In genomic region chr6:39131480-39131879, GRCm38 (mm10) we compare ENCODE assay signal across 23 mouse cellular contexts. TPM values are rescaled to one million over a fixed set of nuclear protein-coding genes. Genes with fewer than 3 reads are reported as not detected.
A peak's percentile ranks its signal among the peaks of the same experiment; 100 is the strongest.
DNase-seq lines count a peak whose midpoint lies in the region; TF ChIP-seq lines count a peak whose summit lies in the region.
"Had no signal": no experiment of that assay in that cellular context is flagged by ENCODE, and none has a peak within 500 bp of the region (broad histone marks: within the 10 kb centered on the region; RNA-seq: fewer than 3 reads in every experiment).

No protein-coding gene starts in this region.

- TF ChIP-seq CTCF in E14TG2a.4 (conservative IDR thresholded peaks at IDR 0.05; ENCODE audit: low read length) (no peak), ES-Bruce4 (IDR thresholded peaks at IDR 0.05; ENCODE audit: low read depth, low read length) (no peak)

- DNase-seq in ES-E14 (ENCODE audit: low read depth, low spot score) (no peak), R1 (ENCODE audit: low read depth, low spot score) (peak; percentile 95)
- no peak for DNase-seq in right cerebral cortex, postnatal 36 days (ENCODE audit: low spot score in 2 of 2)
- no peak for DNase-seq in cerebellum, adult 11-12 months
- DNase-seq in neural tube, embryonic 10.5 days (ENCODE audit: extremely low spot score, low spot score) = no peak
- DNase-seq in heart, postnatal 36 days = no peak
- DNase-seq: adrenal gland, adult 8-10 months; adrenal gland, postnatal 14 days; adrenal gland, postnatal 36 days; cerebellum, adult 18-20 months; cerebellum, adult 8-10 months; cerebellum, adult 9-11 months; cerebellum, postnatal 14 days; cerebellum, postnatal 36 days; embryo, embryonic 11 days had no signal

- intact Hi-C loops in heart, postnatal 36 days (cut with DNase I) = no loop called here

- H3K36me3 ChIP-seq in E14TG2a.4 (ENCODE audit: insufficient read depth, low read length) (peaks cover 19% of the 10 kb centered on the region), ES-Bruce4 (ENCODE audit: control insufficient read depth, insufficient read depth, low read length, poor library complexity, severe bottlenecking) (0 out of 2 replicates have a peak, but pooled peaks cover 2% of the 10 kb centered on the region), ES-E14 (ENCODE audit: control insufficient read depth, insufficient read depth, low read length, poor library complexity, severe bottlenecking) (peaks cover 2% of the 10 kb centered on the region; the same call in 1 of the 2 replicates)

- no peak overlapping the region for H3K9ac ChIP-seq in ES-Bruce4 (ENCODE audit: low read depth, poor library complexity, severe bottlenecking)
- H3K9ac ChIP-seq in ES-E14 (ENCODE audit: insufficient read depth, low read depth, low read length, poor library complexity, severe bottlenecking) = no peak overlapping the region
- H3K9ac ChIP-seq: embryonic facial prominence, embryonic 13.5 days; embryonic facial prominence, embryonic 15.5 days; forebrain, embryonic 12.5 days had no signal

- H3K27ac ChIP-seq in ES-Bruce4 (ENCODE audit: insufficient read depth, low read length) (peak overlapping the region; percentile 78), ES-E14 (ENCODE audit: insufficient read depth, low read depth, low read length, poor library complexity, severe bottlenecking) (peak overlapping the region; percentile 82; the same call in 1 of the 2 replicates)
- H3K27ac ChIP-seq: embryonic facial prominence, embryonic 13.5 days; embryonic facial prominence, embryonic 15.5 days; forebrain, embryonic 10.5 days; forebrain, embryonic 12.5 days had no signal

- peak overlapping the region; percentile 49 for H3K4me3 ChIP-seq in E14TG2a.4 (replicated peaks; ENCODE audit: low read length)
- no peak overlapping the region for H3K4me3 ChIP-seq in ES-Bruce4 (ENCODE audit: low read depth, low read length)
- no peak overlapping the region for H3K4me3 ChIP-seq in ES-E14 (ENCODE audit: insufficient read depth in 1 of 2, low read depth in 1 of 2, low read length in 2 of 2, poor library complexity in 1 of 2, severe bottlenecking in 1 of 2)
- H3K4me3 ChIP-seq: embryonic facial prominence, embryonic 13.5 days; embryonic facial prominence, embryonic 15.5 days; erythroblast, embryonic 14.5 days; forebrain, embryonic 10.5 days; forebrain, embryonic 12.5 days had no signal

- H3K27me3 ChIP-seq in E14TG2a.4 (ENCODE audit: insufficient read depth, low read length) (no peaks in the 10 kb centered on the region), ES-Bruce4 (ENCODE audit: control insufficient read depth, insufficient read depth, low read length, poor library complexity, severe bottlenecking) (no peaks in the 10 kb centered on the region)
- H3K27me3 ChIP-seq: embryonic facial prominence, embryonic 13.5 days; embryonic facial prominence, embryonic 15.5 days; forebrain, embryonic 12.5 days; Patski had no signal

- H3K9me3 ChIP-seq in E14TG2a.4 (ENCODE audit: low read length) (peaks cover 26% of the 10 kb centered on the region), ES-Bruce4 (replicated peaks; ENCODE audit: control insufficient read depth, insufficient read depth, low read length, poor library complexity, severe bottlenecking) (no peaks in the 10 kb centered on the region; the same call in 1 of the 2 replicates), ES-E14 (ENCODE audit: control insufficient read depth, insufficient read depth, low read depth, low read length) (no peaks in the 10 kb centered on the region)
- H3K9me3 ChIP-seq: embryonic facial prominence, embryonic 13.5 days; embryonic facial prominence, embryonic 15.5 days had no signal

- TF ChIP-seq EP300 in ES-Bruce4 (IDR thresholded peaks at IDR 0.05; ENCODE audit: insufficient read depth, low read depth, low read length) = peak; percentile 97

- H3K4me1 ChIP-seq in E14TG2a.4 (replicated peaks; ENCODE audit: low read depth, low read length) = peaks cover 57% of the 10 kb centered on the region
- peaks cover 8% of the 10 kb centered on the region for H3K4me1 ChIP-seq in ES-Bruce4 (ENCODE audit: control insufficient read depth, insufficient read depth, low read length)
- H3K4me1 ChIP-seq in ES-E14 (ENCODE audit: control insufficient read depth in 2 of 2, insufficient read depth in 2 of 2, low read length in 2 of 2, poor library complexity in 1 of 2) = peaks cover 12 to 17% of the 10 kb centered on the region in 2 experiments
- H3K4me1 ChIP-seq: embryonic facial prominence, embryonic 13.5 days; embryonic facial prominence, embryonic 15.5 days; forebrain, embryonic 10.5 days; forebrain, embryonic 12.5 days had no signal

- TF ChIP-seq POLR2A in ES-Bruce4 (IDR thresholded peaks at IDR 0.05; ENCODE audit: insufficient read depth, low read length) = no peak

- in situ Hi-C loops in ES-E14 (cut with MboI; ENCODE audit: low sequenced_read_pairs in 2 of 2, unreplicated experiment in 2 of 2) = no loop called here

TF ChIP-seq in ES-E14, 5 proteins besides CTCF, POLR2A, EP300 and RAD21:
- TF ChIP-seq CHD2 (IDR thresholded peaks at IDR 0.05; ENCODE audit: low read depth, low read length) = no peak; the same call in 1 of the 2 replicates
- TF ChIP-seq ZC3H11A (IDR thresholded peaks at IDR 0.05; ENCODE audit: borderline replicate concordance, low read depth, low read length) = no peak
- no peak for TF ChIP-seq HCFC1 (IDR thresholded peaks at IDR 0.05; ENCODE audit: borderline replicate concordance, insufficient read depth, low read length)
- no peak for TF ChIP-seq ZNF384 (IDR thresholded peaks at IDR 0.05; ENCODE audit: low read depth, low read length)
- no peak for TF ChIP-seq MAFK (IDR thresholded peaks at IDR 0.05; ENCODE audit: insufficient read depth, low read depth, low read length)
TF ChIP-seq in ES-E14: peak in this region for 0.

RNA-seq across cellular contexts. Expression of gene Parp12, which starts 13.3 kb away (rescaled TPM):
- polyA plus RNA-seq in ES-Bruce4 (2011; ENCODE audit: insufficient read depth, insufficient read length, low read depth, missing spikeins) = 9.7 and 10.7 TPM in 2 replicates
- 8.9 and 9.5 TPM in 2 replicates for total RNA-seq in ES-E14 (2012; rRNA removed)
- total RNA-seq in heart, postnatal 36 days (2021) = 10 to 100 TPM; 10.7 to 11.5 TPM
- polyA plus RNA-seq: erythroblast, embryonic 14.5 days had no signal
